Mouse (Mus musculus) lung, adult 2 months (tissue): ENCODE data around the gene Zfp266. TPM values are rescaled to one million over a fixed set of nuclear protein-coding genes. Genes with fewer than 3 reads are reported as not detected.

Experiments
- DNase-seq: peaks from one replicate; pipeline ENCODE4 v3.0.0; 2022
- H3K4me1 ChIP-seq: fragments of 200-500 bp; 2 replicates; pipeline ENCODE4 v1.6.1; 2011; ENCODE audit warnings: low read length; ENCODE audit not compliant: control insufficient read depth, insufficient read depth
- H3K4me3 ChIP-seq: fragments of 200-500 bp; replicated peaks from 2 replicates; pipeline ENCODE3; 2011; ENCODE audit warnings: low read depth, mild to moderate bottlenecking, control low read depth, low read length; ENCODE audit errors: extremely low read depth
- CTCF ChIP-seq: fragments of 200-500 bp; IDR thresholded peaks from 2 replicates; pipeline ENCODE4 v1.5.1; 2011; ENCODE audit warnings: mild to moderate bottlenecking, low read length, control low read depth; ENCODE audit not compliant: insufficient read depth
- POLR2A ChIP-seq: fragments of 200-500 bp; IDR thresholded peaks from 2 replicates; pipeline ENCODE4 v1.6.1; 2011; ENCODE audit warnings: low read depth, mild to moderate bottlenecking, control low read depth, low read length, borderline replicate concordance; ENCODE audit errors: extremely low read depth
- WGBS: fragments of 180-500 bp; shearing (Covaris S2); methylation state at CpG from one replicate; pipeline ENCODE4 v1.1.7; 2018; 5-methylcytosine and 5-hydroxymethylcytosine counted together
- polyA plus RNA-seq: library from polyadenylated mRNA; depleted of rRNA; stranded (reverse); fragments of >200 nt; gene quantifications from 2 replicates; pipeline ENCODE4 v1.2.3, GENCODE M21; 2012

Gene Zfp266
- polyA plus RNA-seq, 1 experiment, result 8.9 TPM

DNA sequence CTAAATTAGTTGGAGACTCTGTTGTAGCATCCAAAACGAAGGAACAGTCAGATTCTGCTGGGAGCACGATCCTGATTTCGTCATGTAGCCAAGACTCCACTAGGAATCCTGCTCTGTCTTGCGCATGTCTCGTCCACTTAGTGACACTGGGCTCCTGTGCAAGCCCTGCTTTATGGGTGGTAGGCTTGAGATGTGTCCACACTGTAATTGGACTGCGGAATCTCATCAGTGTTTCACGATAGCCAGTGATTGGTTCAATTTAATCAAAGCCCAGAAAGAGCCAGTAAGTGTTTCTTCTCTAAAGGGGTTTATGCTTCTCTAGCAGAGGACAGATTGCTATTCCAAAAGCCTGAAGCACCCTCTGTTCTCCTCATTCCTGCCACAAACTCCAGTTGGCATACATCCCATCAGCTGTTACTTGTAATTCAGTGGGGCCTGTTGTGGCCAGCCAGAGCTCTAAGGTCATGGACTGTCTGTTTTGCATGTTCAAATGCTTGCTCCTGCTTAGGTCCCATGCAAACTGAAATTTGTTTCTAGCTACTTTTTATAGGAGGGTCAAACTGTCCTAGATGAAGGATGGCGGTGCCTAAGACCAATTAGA lies 13.2 kb upstream of the Zfp266 start:
- H3K4me1 ChIP-seq, result no peaks in the 10 kb centered on the region
- DNase-seq, result no peak
- no peak overlapping the region for H3K4me3 ChIP-seq
- WGBS, result 71% methylated on average over 8 of the region's 8 CpGs
- no peak for TF ChIP-seq POLR2A
- no peak for TF ChIP-seq CTCF

- Histone ChIP-seq H3K4me3 (peak overlapping the region; percentile 85), H3K4me1 (peaks cover 7% of the 10 kb centered on the region)
- WGBS, result under 1% methylated on average over 17 of the region's 17 CpGs
- no peak for DNase-seq
- TF ChIP-seq POLR2A (no peak), CTCF (no peak)
Observed at GRCm38 (mm10) chr9:20520531-20521210, 546 bp downstream of the Zfp266 start.

DNA sequence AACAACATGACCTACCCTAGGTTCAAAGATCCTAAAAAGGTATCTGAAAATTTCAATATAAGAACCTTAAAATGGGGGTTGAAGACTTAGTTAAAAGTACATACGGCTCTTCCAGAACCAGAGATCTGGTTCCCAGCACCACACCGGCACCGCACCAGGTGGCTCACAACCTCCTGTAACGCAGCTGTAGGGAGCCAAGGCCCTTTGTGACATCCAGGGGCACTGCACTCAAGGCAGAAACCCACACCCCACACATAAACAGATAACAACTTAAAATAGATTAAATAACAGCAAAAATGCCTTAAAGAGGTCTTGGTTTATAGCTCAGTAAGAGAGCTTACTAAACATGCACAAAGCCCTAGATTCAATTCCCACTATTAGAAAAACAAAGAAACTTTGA lies 1.3 kb downstream of the Zfp266 start:
- H3K4me3 ChIP-seq, result peak overlapping the region; percentile 58
- DNase-seq, result no peak
- peaks cover 7% of the 10 kb centered on the region for H3K4me1 ChIP-seq
- 36% methylated on average over 4 of the region's 4 CpGs for WGBS
- no peak for TF ChIP-seq CTCF
- TF ChIP-seq POLR2A, result no peak

GRCm38 (mm10) chr9:20518708-20519107 lies 2.5 kb downstream of the Zfp266 start:
- no peak for DNase-seq
- WGBS, result 67% methylated on average over 4 of the region's 4 CpGs
- Histone ChIP-seq H3K4me3 (no peak overlapping the region), H3K4me1 (peaks cover 8% of the 10 kb centered on the region)
- TF ChIP-seq POLR2A (no peak), CTCF (no peak)

DNA sequence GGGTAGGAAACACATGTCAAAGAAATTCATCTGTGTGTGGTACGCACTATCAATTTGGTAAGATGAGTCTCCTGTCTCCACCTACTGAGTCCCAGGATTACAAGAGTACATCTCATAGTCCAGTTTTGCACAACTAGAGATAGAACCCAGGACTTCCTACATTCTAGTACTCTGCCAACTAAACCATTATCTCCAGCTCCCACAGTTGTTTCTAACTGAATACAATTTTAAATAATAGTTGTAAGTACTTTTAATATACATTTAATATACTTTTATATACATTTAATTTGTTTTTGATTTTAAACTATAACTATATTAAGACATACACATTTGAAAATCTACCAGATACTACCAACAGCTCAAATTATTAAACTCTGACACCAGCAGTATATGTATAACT lies 3.5 kb downstream of the Zfp266 start:
- H3K4me1 ChIP-seq, result peaks cover 12% of the 10 kb centered on the region
- TF ChIP-seq POLR2A, result no peak
- TF ChIP-seq CTCF, result no peak
- no peak for DNase-seq
- 94% methylated on average over 1 of the region's 1 CpGs for WGBS
- no peak overlapping the region for H3K4me3 ChIP-seq

GRCm38 (mm10) chr9:20514016-20514415 lies 7.2 kb downstream of the Zfp266 start:
- TF ChIP-seq CTCF, result no peak
- TF ChIP-seq POLR2A, result no peak
- WGBS, result 64% methylated on average over 3 of the region's 3 CpGs
- Histone ChIP-seq H3K4me3 (no peak overlapping the region), H3K4me1 (peaks cover 13% of the 10 kb centered on the region)
- peak; percentile 37 for DNase-seq

GRCm38 (mm10) chr9:20512714-20513113 lies 8.5 kb downstream of the Zfp266 start:
- TF ChIP-seq CTCF (no peak), POLR2A (no peak)
- no peak for DNase-seq
- 66% methylated on average over 8 of the region's 8 CpGs for WGBS
- H3K4me3 ChIP-seq, result no peak overlapping the region
- peaks cover 11% of the 10 kb centered on the region for H3K4me1 ChIP-seq

- no peak overlapping the region for H3K4me3 ChIP-seq
- DNase-seq, result no peak
- TF ChIP-seq CTCF (no peak), POLR2A (no peak)
- peaks cover 13% of the 10 kb centered on the region for H3K4me1 ChIP-seq
- 80% methylated on average over 4 of the region's 4 CpGs for WGBS
Observed at GRCm38 (mm10) chr9:20511645-20512044, 9.6 kb downstream of the Zfp266 start.

- TF ChIP-seq CTCF, result no peak
- no peak for TF ChIP-seq POLR2A
- DNase-seq, result no peak
- no peak overlapping the region for H3K4me3 ChIP-seq
- WGBS, result 47% methylated on average over 1 of the region's 1 CpGs
- H3K4me1 ChIP-seq, result peaks cover 13% of the 10 kb centered on the region
Observed at GRCm38 (mm10) chr9:20510346-20510745, 10.9 kb downstream of the Zfp266 start.

GRCm38 (mm10) chr9:20509676-20510075 lies 11.5 kb downstream of the Zfp266 start:
- TF ChIP-seq POLR2A, result no peak
- peaks cover 13% of the 10 kb centered on the region for H3K4me1 ChIP-seq
- 67% methylated on average over 3 of the region's 3 CpGs for WGBS
- H3K4me3 ChIP-seq, result no peak overlapping the region
- DNase-seq, result no peak

DNA sequence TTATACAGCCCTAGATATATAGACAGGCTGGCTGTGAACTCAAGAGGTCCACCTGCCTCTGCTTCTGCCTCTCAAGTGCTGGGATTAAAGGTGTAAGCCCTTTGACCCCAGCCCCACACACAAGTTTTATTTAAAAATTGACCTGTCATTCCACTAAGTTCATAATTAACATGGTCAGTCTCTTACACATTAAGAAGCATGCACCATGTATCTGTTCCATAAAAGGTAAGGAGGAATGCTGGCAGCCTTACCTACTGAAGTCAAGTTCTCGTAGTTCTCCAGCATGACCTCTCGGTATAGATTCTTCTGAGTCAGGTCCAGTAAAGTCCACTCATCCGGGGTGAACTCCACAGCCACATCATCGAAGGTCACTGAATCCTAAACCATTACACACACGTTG lies 16.4 kb downstream of the Zfp266 start:
- WGBS, result 86% methylated on average over 5 of the region's 5 CpGs
- DNase-seq, result no peak
- no peak overlapping the region for H3K4me3 ChIP-seq
- H3K4me1 ChIP-seq, result peaks cover 2% of the 10 kb centered on the region
- TF ChIP-seq CTCF (no peak), POLR2A (no peak)
